Mouse (Mus musculus) right cerebral cortex, adult 2 months (tissue): ENCODE results near the gene Phlda1.
A peak's percentile ranks its signal among the peaks of the same experiment; 100 is the strongest.
"Not testable (repeated sequence)": the region's sequence is repeated elsewhere in the genome, so short reads cannot be mapped to it uniquely, and the experiment has no call there.

Source experiments
- DNase-seq, 2 experiments: peaks; one replicate each; pipeline ENCODE4 v3.0.0; 2021 to 2022; ENCODE audit warnings: low spot score in 2 of 2

The Phlda1 gene

GRCm38 (mm10) chr10:111506101-111506925 lies at the start of gene Phlda1:
Phlda1 (plus strand) TSS chr10:111506286.
- DNase-seq = peak; percentile 91

GRCm38 (mm10) chr10:111458088-111458487 lies 48.0 kb upstream of the Phlda1 start:
- no peak for DNase-seq

GRCm38 (mm10) chr10:111459040-111459439 lies 47.0 kb upstream of the Phlda1 start:
- DNase-seq = no peak

- no peak for DNase-seq
Measured at GRCm38 (mm10) chr10:111459874-111460273, 46.2 kb upstream of the Phlda1 start.

- DNase-seq = no peak
Measured at GRCm38 (mm10) chr10:111460381-111460780, 45.7 kb upstream of the Phlda1 start.

- no peak for DNase-seq
Measured at GRCm38 (mm10) chr10:111464833-111465232, 41.3 kb upstream of the Phlda1 start.

- DNase-seq = no peak
Measured at GRCm38 (mm10) chr10:111465409-111465808, 40.7 kb upstream of the Phlda1 start.

- DNase-seq = no peak
Measured at GRCm38 (mm10) chr10:111471166-111471565, 34.9 kb upstream of the Phlda1 start.

GRCm38 (mm10) chr10:111472686-111473510 lies 33.2 kb upstream of the Phlda1 start, which contains the start of gene Nap1l1:
Nap1l1 (plus strand) TSS chr10:111473223.
- DNase-seq = peak; percentile 96 to 98

- peak in 1 of 2 experiments; percentile 21 for DNase-seq
Measured at GRCm38 (mm10) chr10:111473511-111474371, 32.3 kb upstream of the Phlda1 start.

GRCm38 (mm10) chr10:111476301-111476700 lies 29.8 kb upstream of the Phlda1 start:
- no peak for DNase-seq

GRCm38 (mm10) chr10:111476989-111477510 lies 29.0 kb upstream of the Phlda1 start:
- no peak for DNase-seq

GRCm38 (mm10) chr10:111479599-111479998 lies 26.5 kb upstream of the Phlda1 start:
- DNase-seq = no peak

GRCm38 (mm10) chr10:111482654-111483053 lies 23.4 kb upstream of the Phlda1 start:
- DNase-seq = no peak

- DNase-seq = no peak
Measured at GRCm38 (mm10) chr10:111484079-111484478, 22.0 kb upstream of the Phlda1 start.

GRCm38 (mm10) chr10:111488793-111489192 lies 17.3 kb upstream of the Phlda1 start:
- no peak for DNase-seq

GRCm38 (mm10) chr10:111490079-111490478 lies 16.0 kb upstream of the Phlda1 start:
- DNase-seq = not testable (repeated sequence)

- DNase-seq = no peak
Measured at GRCm38 (mm10) chr10:111495888-111496287, 10.2 kb upstream of the Phlda1 start.

GRCm38 (mm10) chr10:111499892-111500291 lies 6.2 kb upstream of the Phlda1 start:
- no peak for DNase-seq

GRCm38 (mm10) chr10:111503071-111503470 lies 3.0 kb upstream of the Phlda1 start:
- peak; percentile 88 to 90 for DNase-seq

- DNase-seq = no peak
Measured at GRCm38 (mm10) chr10:111503716-111504115, 2.4 kb upstream of the Phlda1 start.
